Mouse (Mus musculus) hindbrain, embryonic 16.5 days (tissue): ENCODE results near the gene Rad51d. TPM values are rescaled to one million over a fixed set of nuclear protein-coding genes. Genes with fewer than 3 reads are reported as not detected.

Source experiments
- ATAC-seq: fragments of 200-750 bp; cut with Nextera tagmentation; 2 replicates; pipeline ENCODE4 v1.8.0; 2017; ENCODE audit warnings: moderate TSS enrichment, moderate library complexity
- H3K27ac ChIP-seq: fragments of 300-500 bp; sonication (generic); 2 replicates; pipeline ENCODE4 v1.5.1; 2014; ENCODE audit warnings: low read depth, mild to moderate bottlenecking, control low read depth, low read length, moderate library complexity
- H3K27me3 ChIP-seq: fragments of 300-500 bp; sonication (generic); replicated peaks from 2 replicates; pipeline ENCODE4 v1.6.1; 2014; ENCODE audit warnings: low read length; ENCODE audit not compliant: control insufficient read depth, insufficient read depth
- H3K36me3 ChIP-seq: fragments of 300-500 bp; sonication (generic); 2 replicates; pipeline ENCODE4 v1.6.1; 2014; ENCODE audit warnings: mild to moderate bottlenecking, low read length, moderate library complexity, mixed read lengths; ENCODE audit not compliant: control insufficient read depth, insufficient read depth
- H3K4me1 ChIP-seq: fragments of 300-500 bp; sonication (generic); 2 replicates; pipeline ENCODE4 v1.6.1; 2014; ENCODE audit warnings: low read depth, low read length; ENCODE audit not compliant: control insufficient read depth, insufficient read depth
- H3K4me2 ChIP-seq: fragments of 300-500 bp; sonication (generic); 2 replicates; pipeline ENCODE4 v1.6.1; 2014; ENCODE audit warnings: mild to moderate bottlenecking, low read length, control low read depth, moderate library complexity
- H3K4me3 ChIP-seq: fragments of 300-500 bp; sonication (generic); 2 replicates; pipeline ENCODE4 v1.5.1; 2014; ENCODE audit warnings: mild to moderate bottlenecking, low read length, control low read depth, moderate library complexity
- H3K9ac ChIP-seq: fragments of 300-500 bp; sonication (generic); 2 replicates; pipeline ENCODE4 v1.6.1; 2014; ENCODE audit warnings: low read depth, mild to moderate bottlenecking, control low read depth, low read length, moderate library complexity
- H3K9me3 ChIP-seq: fragments of 300-500 bp; sonication (generic); 2 replicates; pipeline ENCODE4 v1.6.1; 2014; ENCODE audit warnings: mild to moderate bottlenecking, low read length, moderate library complexity; ENCODE audit not compliant: control insufficient read depth
- WGBS: fragments of 180-500 bp; shearing (Covaris S2); extraction: QIAGEN DNeasy Blood & Tissue Kit; methylation state at CpG from one replicate; pipeline ENCODE4 v1.1.7; 2014; 5-methylcytosine and 5-hydroxymethylcytosine counted together
- polyA plus RNA-seq: library from polyadenylated mRNA; unstranded; fragments of >200 nt; fragmentation: Nextera tagmentation; extraction: Ambion mirVana; gene quantifications from 2 replicates; pipeline ENCODE4 v1.2.1, GENCODE M21; 2015

Rad51d gene
- polyA plus RNA-seq, 1 experiment from 2014 or later: 11.9 TPM

- Histone ChIP-seq H3K9ac (no peak overlapping the region), H3K4me2 (no peak overlapping the region), H3K27me3 (no peaks in the 10 kb centered on the region), H3K36me3 (no peaks in the 10 kb centered on the region), H3K4me3 (no peak overlapping the region), H3K27ac (no peak overlapping the region), H3K9me3 (no peaks in the 10 kb centered on the region), H3K4me1 (no peaks in the 10 kb centered on the region)
- WGBS: 63% methylated on average over 10 of the region's 10 CpGs
- ATAC-seq: no peak
These were observed 30.4 kb upstream of the Rad51d start for GRCm38 (mm10) chr11:82920768-82921167.

GRCm38 (mm10) chr11:82914711-82915352 lies 24.4 kb upstream of the Rad51d start:
- Histone ChIP-seq H3K4me2 (peak overlapping the region; percentile 56), H3K4me1 (no peaks in the 10 kb centered on the region), H3K4me3 (peak overlapping the region; percentile 26), H3K27me3 (peaks cover 6% of the 10 kb centered on the region), H3K36me3 (no peaks in the 10 kb centered on the region), H3K27ac (no peak overlapping the region), H3K9ac (peak overlapping the region; percentile 54; the same call in 1 of the 2 replicates), H3K9me3 (no peaks in the 10 kb centered on the region)
- WGBS: 8% methylated on average over 16 of the region's 16 CpGs
- ATAC-seq: peak; percentile 70

GRCm38 (mm10) chr11:82910679-82911389 lies 20.4 kb upstream of the Rad51d start:
- Histone ChIP-seq H3K27me3 (peaks cover 6% of the 10 kb centered on the region), H3K4me2 (no peak overlapping the region)
- whole genome bisulfite sequencing: 84% methylated on average over 11 of the region's 11 CpGs

GRCm38 (mm10) chr11:82910250-82910649 lies 19.8 kb upstream of the Rad51d start, which contains the start of gene Unc45b:
Unc45b (plus strand) TSS chr11:82910550.
- peaks cover 8% of the 10 kb centered on the region for H3K4me1 ChIP-seq
- 88% methylated on average over 4 of the region's 4 CpGs for WGBS
- H3K9me3 ChIP-seq: no peaks in the 10 kb centered on the region
- H3K4me2 ChIP-seq: no peak within 1 kb of the TSS
- peaks cover 6% of the 10 kb centered on the region for H3K27me3 ChIP-seq
- H3K36me3 ChIP-seq: peaks cover 7% of the 10 kb centered on the region
- H3K27ac ChIP-seq: no peak within 1 kb of the TSS
- H3K9ac ChIP-seq: no peak within 1 kb of the TSS; the same call in 1 of the 2 replicates
- no peak within 1 kb of the TSS for H3K4me3 ChIP-seq
- ATAC-seq: no peak

More at GRCm38 (mm10) chr11:82910679-82911389, 20.4 kb upstream of the Rad51d start:
- Histone ChIP-seq H3K27ac (no peak overlapping the region), H3K9me3 (no peaks in the 10 kb centered on the region), H3K4me3 (no peak overlapping the region), H3K4me1 (peaks cover 8% of the 10 kb centered on the region), H3K36me3 (peaks cover 2% of the 10 kb centered on the region), H3K9ac (no peak overlapping the region; the same call in 1 of the 2 replicates)
- ATAC-seq: no peak

DNA sequence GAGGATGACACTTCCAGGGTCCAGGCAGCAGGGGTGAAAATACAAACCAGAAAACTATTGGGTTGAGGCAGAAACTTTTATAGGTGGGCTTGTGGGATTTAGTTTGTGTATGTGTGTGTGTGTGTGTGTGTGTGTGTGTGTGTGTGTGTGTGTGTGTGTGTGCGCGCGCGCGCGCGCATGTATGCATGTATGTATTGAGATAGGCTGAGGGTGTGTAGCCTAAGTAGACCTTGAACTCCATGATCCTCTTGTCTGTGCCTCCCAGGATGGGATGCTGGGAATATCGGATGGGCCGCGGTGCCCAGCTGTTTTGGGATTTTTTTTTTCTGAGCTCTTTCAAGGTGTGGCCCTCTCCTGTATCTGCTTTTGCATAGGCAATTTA lies 18.2 kb upstream of the Rad51d start:
- WGBS: 77% methylated on average over 3 of the region's 10 CpGs
- Histone ChIP-seq H3K9ac (no peak overlapping the region), H3K27me3 (peaks cover 3% of the 10 kb centered on the region), H3K9me3 (no peaks in the 10 kb centered on the region), H3K4me2 (peak overlapping the region; percentile 40), H3K4me1 (peaks cover 8% of the 10 kb centered on the region), H3K36me3 (peaks cover 17% of the 10 kb centered on the region), H3K27ac (no peak overlapping the region), H3K4me3 (peak overlapping the region; percentile 67; the same call in 1 of the 2 replicates)
- ATAC-seq: no peak

DNA sequence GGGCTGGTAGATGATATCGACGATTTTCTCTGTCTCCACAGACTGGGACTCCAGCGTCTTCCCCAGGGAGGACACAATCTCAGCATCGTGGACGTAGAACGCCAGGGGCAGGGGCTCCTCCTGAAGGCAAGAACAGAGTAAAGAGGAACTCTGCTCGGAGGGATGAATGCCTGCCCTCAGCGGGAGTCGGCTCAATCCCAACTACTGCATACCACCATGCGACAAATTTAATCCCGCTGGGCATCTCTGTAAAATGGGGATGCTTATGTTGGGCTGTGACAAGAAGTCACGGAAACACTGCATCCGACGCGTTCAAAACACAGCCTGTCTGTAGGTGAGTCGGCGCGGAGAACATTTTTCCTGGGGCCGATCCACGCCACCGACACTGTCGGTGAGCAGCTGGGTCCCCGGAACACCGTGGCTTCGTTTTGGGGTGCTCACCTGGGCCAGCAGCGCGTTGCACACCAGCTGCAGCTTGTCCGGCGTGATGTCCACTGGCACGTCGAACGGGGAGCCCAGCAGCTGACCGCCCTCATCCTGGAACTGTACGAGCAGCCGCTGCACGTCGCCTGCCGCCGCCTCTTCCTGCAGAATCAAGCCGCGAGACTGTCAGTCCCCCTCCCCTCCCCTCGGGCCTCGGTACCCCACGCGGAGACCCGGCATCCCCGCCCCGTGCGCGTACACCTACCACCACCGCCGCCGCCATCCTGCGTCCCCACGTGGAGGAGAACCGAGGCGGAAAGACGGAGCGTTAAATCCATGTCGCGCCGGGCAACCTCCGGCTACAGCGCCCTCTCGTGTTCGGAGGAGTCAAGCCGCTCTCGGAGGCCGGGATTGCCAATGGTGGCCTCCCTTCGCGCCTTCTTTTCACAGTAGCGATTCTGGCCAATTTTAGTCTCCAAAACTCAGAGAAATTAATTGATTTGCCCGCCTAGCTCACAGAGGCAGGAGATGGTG lies 17.5 kb upstream of the Rad51d start, which contains the start of gene Nle1:
Nle1 (minus strand) TSS at position 761 of the 957 bp plus-strand sequence.
- H3K4me1 ChIP-seq: peaks cover 8% of the 10 kb centered on the region
- peak within 1 kb of the TSS; percentile 37; the same call in 1 of the 2 replicates for H3K27ac ChIP-seq
- H3K4me2 ChIP-seq: peak within 1 kb of the TSS; percentile 63
- H3K27me3 ChIP-seq: peaks cover 3% of the 10 kb centered on the region
- ATAC-seq: peak; percentile 88
- no peaks in the 10 kb centered on the region for H3K9me3 ChIP-seq
- H3K4me3 ChIP-seq: peak within 1 kb of the TSS; percentile 67
- peak within 1 kb of the TSS; percentile 81 for H3K9ac ChIP-seq
- 1% methylated on average over 71 of the region's 73 CpGs for WGBS
- peaks cover 18% of the 10 kb centered on the region for H3K36me3 ChIP-seq

DNA sequence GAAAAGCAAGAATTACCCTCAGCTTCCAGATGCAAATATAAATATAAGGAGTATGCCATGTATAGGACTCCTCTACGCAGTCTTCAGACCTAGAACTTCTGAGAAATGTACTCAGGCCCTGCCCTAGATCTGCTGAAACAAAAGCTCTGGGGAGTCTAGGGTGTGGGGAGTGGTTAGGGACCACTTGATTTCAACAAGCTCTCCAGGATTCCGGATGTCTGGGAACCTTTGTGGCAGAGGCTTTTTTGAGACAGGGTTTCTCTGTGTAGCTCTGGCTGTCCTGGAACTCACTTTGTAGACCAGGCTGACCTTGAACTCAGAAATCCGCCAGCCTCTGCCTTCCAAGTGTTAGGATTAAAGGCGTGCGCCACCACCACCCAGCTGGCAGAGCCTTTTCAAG lies 15.4 kb upstream of the Rad51d start:
- Histone ChIP-seq H3K27me3 (peaks cover 2% of the 10 kb centered on the region), H3K36me3 (peaks cover 30% of the 10 kb centered on the region), H3K27ac (no peak overlapping the region), H3K9me3 (no peaks in the 10 kb centered on the region), H3K4me2 (no peak overlapping the region), H3K9ac (no peak overlapping the region), H3K4me1 (peaks cover 8% of the 10 kb centered on the region), H3K4me3 (no peak overlapping the region)
- 95% methylated on average over 5 of the region's 5 CpGs for WGBS
- no peak for ATAC-seq

DNA sequence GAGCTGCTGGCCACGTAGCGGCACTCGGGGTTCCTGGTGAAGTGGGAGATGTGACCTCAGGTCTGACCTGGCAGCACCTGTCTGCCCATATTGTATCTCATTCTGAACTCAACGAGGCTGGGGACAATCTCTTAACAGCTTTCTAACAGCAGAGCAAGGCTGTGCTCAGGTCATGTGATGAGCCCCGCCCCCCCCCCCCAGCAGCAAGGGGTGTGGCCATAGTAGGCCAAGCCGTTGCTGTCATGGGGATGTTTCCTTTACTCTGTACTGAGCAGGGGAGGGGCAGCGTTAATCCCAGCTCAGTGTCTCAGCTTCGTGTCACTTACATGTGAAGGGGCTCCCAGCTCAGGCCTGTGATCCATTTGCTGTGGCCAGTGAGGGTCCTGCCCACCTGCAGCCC lies 14.5 kb upstream of the Rad51d start:
- ATAC-seq: no peak
- WGBS: 68% methylated on average over 8 of the region's 8 CpGs
- Histone ChIP-seq H3K27ac (no peak overlapping the region), H3K9ac (no peak overlapping the region), H3K4me2 (no peak overlapping the region), H3K36me3 (peaks cover 38% of the 10 kb centered on the region), H3K9me3 (no peaks in the 10 kb centered on the region), H3K4me3 (no peak overlapping the region), H3K27me3 (no peaks in the 10 kb centered on the region), H3K4me1 (peaks cover 8% of the 10 kb centered on the region)
